Mouse (Mus musculus) WW6 (cell line): ENCODE measurements around the gene Tectb.
"Not testable (repeated sequence)": the region's sequence is repeated elsewhere in the genome, so short reads cannot be mapped to it uniquely, and the experiment has no call there.

Experiments used
- DNase-seq: peaks from one replicate; pipeline ENCODE4 v3.0.0-alpha.2; 2013; ENCODE audit warnings: low read depth, low spot score

Tectb gene

GRCm38 (mm10) chr19:55165954-55166353, 14.6 kb upstream of the Tectb start:
- DNase-seq: no peak

- DNase-seq: no peak
Measured at GRCm38 (mm10) chr19:55166741-55167140, 13.8 kb upstream of the Tectb start.

GRCm38 (mm10) chr19:55167741-55168140, 12.8 kb upstream of the Tectb start:
- no peak for DNase-seq

GRCm38 (mm10) chr19:55168360-55168759, 12.2 kb upstream of the Tectb start:
- DNase-seq: no peak

- DNase-seq: not testable (repeated sequence)
Measured at GRCm38 (mm10) chr19:55169236-55169729, 11.2 kb upstream of the Tectb start.

- DNase-seq: no peak
Measured at GRCm38 (mm10) chr19:55170399-55170798, 10.1 kb upstream of the Tectb start.

GRCm38 (mm10) chr19:55171585-55171984, 8.9 kb upstream of the Tectb start:
- DNase-seq: no peak

GRCm38 (mm10) chr19:55177143-55177542, 3.4 kb upstream of the Tectb start:
- no peak for DNase-seq

- no peak for DNase-seq
Measured at GRCm38 (mm10) chr19:55184442-55184841, 3.9 kb downstream of the Tectb start.

GRCm38 (mm10) chr19:55185074-55185473, 4.5 kb downstream of the Tectb start:
- no peak for DNase-seq

- DNase-seq: no peak
Measured at GRCm38 (mm10) chr19:55185651-55186050, 5.1 kb downstream of the Tectb start.

GRCm38 (mm10) chr19:55190065-55190464, 9.5 kb downstream of the Tectb start:
- DNase-seq: no peak

- DNase-seq: no peak
Measured at GRCm38 (mm10) chr19:55191596-55191995, 11.1 kb downstream of the Tectb start.

- no peak for DNase-seq
Measured at GRCm38 (mm10) chr19:55192254-55192945, 11.9 kb downstream of the Tectb start.

GRCm38 (mm10) chr19:55193717-55194394, 13.3 kb downstream of the Tectb start:
- DNase-seq: no peak

- no peak for DNase-seq
Measured at GRCm38 (mm10) chr19:55194520-55195170, 14.1 kb downstream of the Tectb start.

GRCm38 (mm10) chr19:55195574-55195973, 15.0 kb downstream of the Tectb start:
- DNase-seq: no peak

- DNase-seq: no peak
Measured at GRCm38 (mm10) chr19:55198303-55198702, 17.8 kb downstream of the Tectb start.

- DNase-seq: no peak
Measured at GRCm38 (mm10) chr19:55206482-55207138, 26.1 kb downstream of the Tectb start.

GRCm38 (mm10) chr19:55207205-55207604, 26.7 kb downstream of the Tectb start:
- DNase-seq: no peak

- no peak for DNase-seq
Measured at GRCm38 (mm10) chr19:55207746-55208538, 27.4 kb downstream of the Tectb start.
